Mouse (Mus musculus) heart, postnatal 0 days (tissue): Measurements from ENCODE around the gene Minos1.

Source experiments
- CTCF ChIP-seq: IDR thresholded peaks from 2 replicates; pipeline ENCODE4 v1.5.1; 2016; ENCODE audit warnings: antibody characterized with exemption, control low read depth, low read depth
- EP300 ChIP-seq: IDR thresholded peaks from 2 replicates; pipeline ENCODE4 v1.6.1; 2016; ENCODE audit warnings: antibody characterized with exemption, low read depth

DNA sequence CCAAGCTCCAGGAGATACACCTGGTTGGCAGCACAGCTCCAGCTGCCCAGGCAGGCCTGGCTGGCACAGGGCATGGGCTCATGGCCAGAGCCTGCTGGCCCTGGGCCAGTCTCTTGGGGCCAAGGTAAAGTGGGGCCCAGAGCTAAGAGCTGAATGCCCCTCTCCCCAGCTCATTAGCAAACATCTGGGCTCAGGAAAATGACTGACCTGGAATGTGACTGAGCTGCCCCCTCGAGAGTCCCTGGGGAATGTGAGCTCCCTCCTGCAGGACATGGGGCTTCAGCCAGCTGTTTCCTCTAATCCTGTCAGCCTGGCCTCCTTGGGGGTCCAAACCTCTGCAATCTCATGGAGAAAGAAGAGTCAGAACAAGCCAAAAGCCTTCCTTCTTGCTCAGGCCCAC lies 35.5 kb downstream of the Minos1 start:
- TF ChIP-seq CTCF = no peak
- no peak for TF ChIP-seq EP300
